Mouse (Mus musculus) ES-Bruce4 (cell line): ENCODE results near the gene Scai.

ENCODE experiments used
- EP300 ChIP-seq: IDR thresholded peaks from 2 replicates; pipeline ENCODE4 v1.6.1; 2011; ENCODE audit warnings: low read depth, low read length; ENCODE audit not compliant: insufficient read depth
- POLR2A ChIP-seq: IDR thresholded peaks from one replicate; pipeline ENCODE4 v1.8.1; 2011; ENCODE audit warnings: low read length; ENCODE audit not compliant: insufficient read depth

DNA sequence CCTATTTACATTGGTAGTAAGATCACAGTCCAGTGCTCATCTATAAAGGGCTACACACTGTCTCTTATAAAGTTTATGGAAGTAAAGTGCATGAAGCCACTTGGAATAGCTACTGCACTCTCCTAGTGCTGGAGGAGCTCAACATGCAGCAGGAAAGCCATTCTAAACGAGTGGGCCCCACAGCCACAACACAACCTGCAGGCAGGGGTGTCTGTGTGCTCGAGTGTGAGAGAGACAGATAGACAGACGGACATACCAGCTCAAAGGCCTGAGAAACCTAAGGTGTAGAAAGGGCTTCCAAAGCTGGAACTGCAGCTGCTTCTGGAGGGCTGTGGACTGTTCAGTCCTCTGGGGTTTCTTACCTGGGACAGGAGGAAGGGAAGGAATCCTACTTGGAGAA lies 174.0 kb downstream of the Scai start:
- no peak for TF ChIP-seq EP300
- TF ChIP-seq POLR2A = no peak
